Mouse (Mus musculus) small intestine, adult 2 months (tissue): Measurements from ENCODE around the gene Siah1b.

Source experiments
- CTCF ChIP-seq: fragments of 200-500 bp; IDR thresholded peaks from 2 replicates; pipeline ENCODE4 v1.5.1; 2012; ENCODE audit warnings: low read depth, mild to moderate bottlenecking, control low read depth, inconsistent platforms, low read length, moderate library complexity, mixed read lengths; ENCODE audit not compliant: insufficient replicate concordance, insufficient read length; ENCODE audit errors: extremely low read depth
- POLR2A ChIP-seq: fragments of 200-500 bp; IDR thresholded peaks from 2 replicates; pipeline ENCODE4 v1.6.1; 2012; ENCODE audit warnings: low read depth, mild to moderate bottlenecking, control low read depth, inconsistent platforms, low read length, moderate library complexity

DNA sequence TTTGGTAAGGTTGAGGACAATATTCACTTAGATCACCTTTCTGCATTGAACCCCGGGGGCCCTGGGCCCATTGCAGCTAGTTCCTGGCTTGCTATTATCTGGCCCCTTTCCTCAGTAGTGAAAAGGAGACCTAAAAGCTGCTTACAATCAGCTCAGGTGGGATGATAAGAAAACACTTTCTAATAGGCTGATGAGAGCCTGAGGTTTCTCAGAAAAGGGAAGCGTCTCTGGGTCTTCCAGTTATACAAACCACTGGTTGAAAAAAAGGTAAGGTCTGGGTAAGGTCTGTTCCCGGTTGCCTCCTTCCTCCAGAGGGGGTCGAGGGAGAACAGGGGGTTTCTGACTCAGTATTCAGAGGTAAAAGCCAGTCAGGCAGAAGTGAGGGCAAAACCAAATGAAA lies 17.2 kb downstream of the Siah1b start:
- TF ChIP-seq CTCF (no peak), POLR2A (no peak)
